Mouse (Mus musculus): ENCODE data around the gene Slc35e3. TPM values are rescaled to one million over a fixed set of nuclear protein-coding genes. Genes with fewer than 3 reads are reported as not detected.

Slc35e3 gene
- 8.1 and 8.4 TPM in 2 replicates for polyA plus RNA-seq (2015; fragmentation: Nextera tagmentation; extraction: Ambion mirVana)

- DNase-seq (ENCODE audit: low spot score), result peak; percentile 93
These were observed at the start of gene Slc35e3 for GRCm38 (mm10) chr10:117746297-117746883. Slc35e3 (minus strand) TSS chr10:117746365.

DNA sequence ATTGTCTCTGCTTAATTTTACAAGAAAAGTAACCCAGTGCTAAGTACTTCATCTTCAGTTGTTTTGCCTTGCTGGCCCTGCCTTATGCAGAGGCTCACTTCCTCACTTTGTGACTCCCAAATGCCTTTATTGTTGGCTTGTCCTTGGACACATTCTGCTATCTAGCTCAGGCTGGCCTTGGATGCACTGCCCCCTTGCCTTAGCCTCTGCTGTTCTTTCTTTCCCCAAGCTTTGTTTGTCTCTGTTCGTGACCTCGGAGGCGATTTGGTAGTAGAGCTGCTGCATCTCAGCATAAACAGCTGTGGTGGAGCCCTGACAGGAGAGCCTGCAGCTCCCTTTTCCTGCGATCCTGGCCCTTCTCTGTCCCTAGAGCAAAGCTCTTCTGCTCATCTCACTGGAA lies 49.0 kb upstream of the Slc35e3 start:
- no peak for DNase-seq (ENCODE audit: low spot score)

DNA sequence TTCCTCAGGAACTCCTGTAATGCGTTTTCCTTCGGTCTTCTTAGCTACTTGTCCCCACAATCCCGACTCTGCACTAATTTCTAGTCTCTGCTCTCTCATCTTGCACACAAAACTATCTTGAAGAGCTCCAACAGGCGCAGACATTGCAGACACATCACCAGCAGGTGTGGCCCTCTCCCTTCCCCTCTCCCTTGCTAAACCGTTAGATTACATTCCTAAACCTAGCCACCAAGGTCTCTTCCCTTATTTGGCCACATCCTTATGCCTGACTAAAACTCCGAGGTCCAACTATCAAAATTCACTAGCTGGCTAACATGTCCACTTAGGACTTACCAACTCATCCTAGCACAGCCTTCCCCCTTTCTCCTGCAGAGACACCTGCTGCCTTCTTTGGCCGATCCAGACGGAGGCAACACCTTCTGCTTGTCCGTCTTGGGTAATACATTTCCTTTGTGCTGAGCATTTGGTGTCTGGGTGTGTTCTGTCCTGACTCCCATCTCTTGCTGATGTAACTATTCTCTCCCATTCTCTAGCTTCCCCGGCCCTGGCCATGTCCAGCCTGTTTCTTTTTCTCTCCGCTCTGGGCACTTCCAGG lies 47.4 kb upstream of the Slc35e3 start:
- no peak for DNase-seq (ENCODE audit: low spot score)

- DNase-seq (ENCODE audit: low spot score), result peak; percentile 100
These were observed 46.3 kb upstream of the Slc35e3 start, which contains the start of gene Nup107 for GRCm38 (mm10) chr10:117792141-117793091. Nup107 (minus strand) TSS chr10:117792705.

DNA sequence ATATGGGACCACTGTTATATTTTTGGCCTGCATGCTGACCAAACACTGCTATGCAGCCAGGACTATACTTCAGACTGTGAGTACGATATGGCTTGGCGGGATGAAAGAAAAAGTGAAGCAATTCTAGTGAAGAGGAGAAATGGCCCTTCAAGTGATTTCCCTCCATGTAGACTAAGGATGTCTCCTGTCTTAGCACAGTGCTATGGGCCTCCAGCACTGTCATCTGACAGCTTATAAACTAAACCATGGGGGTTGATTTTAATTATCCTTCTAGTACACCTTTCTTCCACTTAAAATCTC lies 45.0 kb upstream of the Slc35e3 start:
- DNase-seq (ENCODE audit: low spot score), result no peak

- DNase-seq (ENCODE audit: low spot score), result no peak
These were observed 44.4 kb upstream of the Slc35e3 start for GRCm38 (mm10) chr10:117790421-117791170.

GRCm38 (mm10) chr10:117790011-117790410 lies 43.8 kb upstream of the Slc35e3 start:
- no peak for DNase-seq (ENCODE audit: low spot score)

- DNase-seq (ENCODE audit: low spot score), result peak; percentile 54
These were observed 38.5 kb upstream of the Slc35e3 start for GRCm38 (mm10) chr10:117784646-117785045.

- no peak for DNase-seq (ENCODE audit: low spot score)
These were observed 37.7 kb upstream of the Slc35e3 start for GRCm38 (mm10) chr10:117783786-117784420.

DNA sequence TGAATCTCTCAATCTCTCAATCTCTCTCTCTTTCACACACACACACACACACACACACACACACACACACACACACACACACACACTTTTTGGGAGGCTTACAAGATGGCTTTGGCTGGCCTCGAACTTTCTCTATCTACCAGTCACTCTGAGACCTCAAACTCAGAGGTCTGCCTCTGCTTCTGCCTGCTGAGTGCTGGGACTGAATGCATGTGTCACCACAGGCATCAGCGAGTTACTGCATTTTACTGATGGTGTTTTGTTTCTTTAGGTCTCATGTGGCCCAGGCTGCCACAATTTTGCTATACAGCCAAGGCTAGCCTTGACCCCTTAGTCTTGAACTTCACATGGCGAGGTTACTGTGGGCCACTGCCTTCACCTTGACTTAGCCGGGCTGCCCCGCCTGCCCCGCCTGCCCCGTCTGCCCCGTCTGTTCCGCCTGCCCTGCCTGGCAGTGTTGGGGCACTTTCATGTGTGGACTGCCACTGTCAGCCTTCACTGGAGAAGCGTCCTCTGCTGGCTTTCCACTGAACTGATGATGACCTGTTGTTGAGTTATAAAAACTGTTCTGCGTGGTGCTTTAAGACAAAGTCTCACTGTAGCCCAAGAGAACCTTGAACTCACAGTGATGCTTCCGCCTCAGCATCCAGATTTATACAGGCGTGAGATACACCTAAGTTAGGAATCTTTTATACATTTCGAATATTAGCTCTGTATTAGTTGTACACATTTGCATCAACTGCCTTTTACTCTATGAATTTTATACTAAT lies 36.5 kb upstream of the Slc35e3 start:
- DNase-seq (ENCODE audit: low spot score), result no peak

- DNase-seq (ENCODE audit: low spot score), result no peak
These were observed 35.9 kb upstream of the Slc35e3 start for GRCm38 (mm10) chr10:117782056-117782455.

- no peak for DNase-seq (ENCODE audit: low spot score)
These were observed 35.0 kb upstream of the Slc35e3 start for GRCm38 (mm10) chr10:117781021-117781725.

GRCm38 (mm10) chr10:117780306-117780911 lies 34.2 kb upstream of the Slc35e3 start:
- no peak for DNase-seq (ENCODE audit: low spot score)

GRCm38 (mm10) chr10:117779581-117780305 lies 33.6 kb upstream of the Slc35e3 start:
- no peak for DNase-seq (ENCODE audit: low spot score)

GRCm38 (mm10) chr10:117778951-117779350 lies 32.8 kb upstream of the Slc35e3 start:
- DNase-seq (ENCODE audit: low spot score), result no peak

DNA sequence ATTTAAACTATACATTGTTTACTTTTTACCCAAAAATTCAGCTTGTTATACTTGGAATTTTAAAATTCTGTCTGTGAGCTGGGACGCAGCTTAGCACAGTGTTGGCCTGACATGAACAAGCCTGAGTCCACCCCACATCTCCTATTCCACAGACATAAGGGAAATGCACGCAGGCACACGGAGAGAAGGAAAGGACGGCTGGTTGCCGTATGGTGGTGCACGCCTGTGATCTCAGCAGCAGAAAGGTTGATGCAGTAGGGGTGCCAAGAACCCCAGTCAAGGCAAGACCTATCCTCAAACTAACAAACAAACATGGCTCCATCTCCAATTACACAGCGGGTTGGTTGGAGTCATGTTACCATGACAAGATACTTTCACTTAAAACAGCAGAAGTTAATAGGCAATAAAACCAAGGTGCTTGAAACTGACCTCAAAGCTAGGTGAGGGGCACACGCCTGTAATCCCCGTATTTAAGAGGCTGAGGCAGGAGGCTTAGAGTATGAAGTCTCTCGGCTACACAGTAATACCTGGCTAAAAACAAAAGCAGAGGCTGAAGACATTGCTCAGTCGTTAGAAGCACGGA lies 32.3 kb upstream of the Slc35e3 start:
- DNase-seq (ENCODE audit: low spot score), result no peak

GRCm38 (mm10) chr10:117777501-117778327 lies 31.5 kb upstream of the Slc35e3 start:
- DNase-seq (ENCODE audit: low spot score), result no peak

Measured in thymus, postnatal 0 days (tissue).